Mouse (Mus musculus) kidney, embryonic 14.5 days (tissue): ENCODE measurements at regions not wholly inside any gene's neighbourhood (a gene's known extent, or its start where the extent isn't known, plus 50 kb on each side); places are given as distances from the start of the nearest gene placed in this dataset.

Experiments used
- ATAC-seq: fragments of 200-750 bp; cut with Nextera tagmentation; 2 replicates; pipeline ENCODE4 v1.8.0; 2017; ENCODE audit warnings: moderate number of reproducible peaks, mild to moderate bottlenecking, moderate TSS enrichment, moderate library complexity; ENCODE audit not compliant: low FRiP score, low TSS enrichment
- H3K27ac ChIP-seq: fragments of 300-500 bp; sonication (generic); 2 replicates; pipeline ENCODE4 v1.5.1; 2014; ENCODE audit warnings: low read depth, mild to moderate bottlenecking, low read length, moderate library complexity, mixed read lengths
- H3K27me3 ChIP-seq: fragments of 300-500 bp; sonication (generic); 2 replicates; pipeline ENCODE4 v1.6.1; 2014; ENCODE audit warnings: mild to moderate bottlenecking, low read length; ENCODE audit not compliant: control insufficient read depth, insufficient read depth
- H3K36me3 ChIP-seq: fragments of 300-500 bp; sonication (generic); 2 replicates; pipeline ENCODE4 v1.6.1; 2014; ENCODE audit warnings: low read length, mixed read lengths; ENCODE audit not compliant: control insufficient read depth, insufficient read depth
- H3K4me1 ChIP-seq: fragments of 300-500 bp; sonication (generic); 2 replicates; pipeline ENCODE4 v1.6.1; 2014; ENCODE audit warnings: low read length, mixed read lengths; ENCODE audit not compliant: control insufficient read depth, insufficient read depth
- H3K4me2 ChIP-seq: fragments of 300-500 bp; sonication (generic); replicated peaks from 2 replicates; pipeline ENCODE4 v1.6.1; 2014; ENCODE audit warnings: low read depth, mild to moderate bottlenecking, low read length
- H3K4me3 ChIP-seq: fragments of 300-500 bp; sonication (generic); 2 replicates; pipeline ENCODE4 v1.5.1; 2014; ENCODE audit warnings: mild to moderate bottlenecking, low read length
- H3K9ac ChIP-seq: fragments of 300-500 bp; sonication (generic); 2 replicates; pipeline ENCODE4 v1.6.1; 2014; ENCODE audit warnings: low read depth, mild to moderate bottlenecking, low read length, moderate library complexity
- H3K9me3 ChIP-seq: fragments of 300-500 bp; sonication (generic); 2 replicates; pipeline ENCODE4 v1.6.1; 2016; ENCODE audit warnings: low read length; ENCODE audit not compliant: control insufficient read depth
- WGBS: fragments of 180-500 bp; shearing (Covaris S2); extraction: QIAGEN DNeasy Blood & Tissue Kit; methylation state at CpG from one replicate; pipeline ENCODE4 v1.1.7; 2014; 5-methylcytosine and 5-hydroxymethylcytosine counted together

DNA sequence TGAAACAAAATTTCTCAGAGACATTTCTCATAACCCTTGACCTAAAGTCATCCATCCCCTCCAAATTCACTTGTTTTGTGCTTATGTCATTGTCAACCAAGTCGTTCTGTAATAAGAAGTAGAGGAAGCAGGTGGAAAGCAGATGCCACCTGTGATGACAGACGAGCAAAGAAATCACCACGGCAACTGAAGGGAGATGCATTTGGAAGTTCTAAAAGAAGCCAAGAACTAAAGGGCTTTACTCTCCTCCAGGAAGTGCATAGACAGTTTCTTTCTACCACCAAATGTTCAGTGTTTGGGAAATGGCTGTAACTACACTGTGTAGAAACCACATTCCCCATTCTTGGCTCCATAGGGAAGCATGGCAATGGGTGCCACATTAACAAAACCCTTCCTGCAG is 317.4 kb downstream of the Gm10184 start:
- no peak overlapping the region for H3K4me3 ChIP-seq
- no peak overlapping the region for H3K9ac ChIP-seq
- no peaks in the 10 kb centered on the region for H3K27me3 ChIP-seq
- 80% methylated on average over 3 of the region's 3 CpGs for WGBS
- H3K9me3 ChIP-seq: no peaks in the 10 kb centered on the region
- H3K4me2 ChIP-seq: no peak overlapping the region
- H3K27ac ChIP-seq: no peak overlapping the region
- H3K4me1 ChIP-seq: no peaks in the 10 kb centered on the region
- no peak for ATAC-seq
- no peaks in the 10 kb centered on the region for H3K36me3 ChIP-seq

DNA sequence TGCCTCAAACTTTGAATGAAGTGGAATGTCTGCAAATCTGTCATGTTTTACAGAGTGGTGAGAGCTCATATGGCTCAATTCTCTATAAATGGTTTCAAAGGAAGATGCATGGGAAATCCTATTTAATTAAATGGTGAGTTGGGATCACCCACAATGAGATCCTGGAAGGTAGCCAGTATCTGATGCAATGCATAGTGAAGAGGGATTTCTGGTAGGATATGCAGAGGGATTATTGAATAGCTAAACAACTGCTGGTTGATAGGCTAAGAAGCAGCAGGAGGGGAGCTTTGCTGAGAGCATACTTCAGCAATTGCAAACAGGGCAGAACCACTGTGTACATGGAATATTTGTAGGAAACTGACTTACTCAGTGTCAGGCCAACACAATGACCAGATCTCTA is 350.7 kb downstream of the Gm10184 start:
- ATAC-seq: no peak
- Histone ChIP-seq H3K9me3 (no peaks in the 10 kb centered on the region), H3K27ac (no peak overlapping the region), H3K27me3 (no peaks in the 10 kb centered on the region), H3K9ac (no peak overlapping the region), H3K4me2 (no peak overlapping the region), H3K36me3 (no peaks in the 10 kb centered on the region), H3K4me1 (no peaks in the 10 kb centered on the region), H3K4me3 (no peak overlapping the region)

DNA sequence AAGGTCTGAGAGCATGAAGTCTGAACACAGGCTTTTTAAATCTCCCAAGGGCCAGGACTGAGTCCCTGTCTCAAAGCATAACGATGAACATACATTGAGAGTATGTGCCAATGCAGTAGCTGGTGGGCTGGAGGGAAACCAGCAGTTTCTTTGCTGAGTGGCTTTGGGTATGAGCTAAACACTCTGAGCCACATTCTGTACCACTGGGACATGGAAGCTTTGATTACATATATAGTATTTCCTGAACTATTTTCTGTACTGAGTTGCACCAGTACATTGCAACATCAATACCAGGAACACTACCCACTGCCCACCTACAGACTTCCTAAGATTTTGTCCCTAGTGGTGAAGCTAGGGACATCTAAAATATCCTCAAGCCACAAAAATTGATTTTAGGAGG is 354.3 kb upstream of the Fshr start:
- no peak overlapping the region for H3K27ac ChIP-seq
- 79% methylated on average over 1 of the region's 1 CpGs for WGBS
- ATAC-seq: no peak

DNA sequence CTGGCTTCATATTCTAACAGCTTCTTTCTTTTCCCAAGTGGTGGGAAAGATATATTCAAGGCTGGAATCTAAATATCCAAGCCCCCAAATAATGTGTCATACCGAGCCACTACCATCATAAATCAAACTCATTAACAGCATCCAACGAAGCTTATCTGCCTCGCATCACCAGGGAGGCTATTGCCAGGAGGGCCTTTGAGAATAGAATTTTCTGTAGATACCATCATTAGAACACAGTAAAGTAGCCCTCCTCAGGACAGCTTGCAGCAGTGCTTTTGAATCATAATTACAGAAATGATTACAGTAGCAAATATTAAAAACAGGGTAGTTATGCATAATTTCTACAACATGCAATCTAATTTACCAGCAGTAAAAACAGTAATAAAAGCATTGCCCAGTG is 353.1 kb upstream of the Fshr start:
- H3K4me3 ChIP-seq: no peak overlapping the region
- no peaks in the 10 kb centered on the region for H3K9me3 ChIP-seq
- no peak for ATAC-seq
- H3K27me3 ChIP-seq: no peaks in the 10 kb centered on the region
- no peaks in the 10 kb centered on the region for H3K36me3 ChIP-seq
- no peak overlapping the region for H3K9ac ChIP-seq
- WGBS: 31% methylated on average over 3 of the region's 3 CpGs
- H3K4me2 ChIP-seq: no peak overlapping the region
- no peaks in the 10 kb centered on the region for H3K4me1 ChIP-seq
- H3K27ac ChIP-seq: no peak overlapping the region

More for the DNA sequence above, 354.3 kb upstream of the Fshr start:
- Histone ChIP-seq H3K27me3 (no peaks in the 10 kb centered on the region), H3K9me3 (no peaks in the 10 kb centered on the region), H3K36me3 (no peaks in the 10 kb centered on the region), H3K4me2 (no peak overlapping the region), H3K9ac (no peak overlapping the region), H3K4me3 (no peak overlapping the region), H3K4me1 (no peaks in the 10 kb centered on the region)

DNA sequence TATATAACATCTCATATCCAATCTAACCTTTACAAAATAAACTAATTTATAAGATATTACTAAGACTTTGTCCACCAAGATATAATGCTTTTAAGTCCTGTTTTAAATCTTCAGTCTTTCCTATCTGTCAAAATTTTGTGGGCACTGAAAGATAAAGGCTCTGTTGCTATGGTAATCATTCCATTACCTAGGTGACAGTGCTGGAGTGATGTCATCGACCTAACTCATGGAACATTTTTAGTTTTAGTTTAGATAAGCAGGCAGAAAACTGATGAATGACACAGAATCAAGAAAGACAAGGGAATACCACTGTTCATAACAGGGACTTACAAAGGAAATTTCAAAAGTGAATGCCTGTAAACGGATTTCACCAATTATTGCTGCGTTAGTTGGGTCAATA is 350.3 kb upstream of the Fshr start:
- Histone ChIP-seq H3K27me3 (no peaks in the 10 kb centered on the region), H3K9ac (no peak overlapping the region), H3K4me2 (no peak overlapping the region), H3K9me3 (no peaks in the 10 kb centered on the region), H3K4me1 (no peaks in the 10 kb centered on the region), H3K27ac (no peak overlapping the region), H3K4me3 (no peak overlapping the region), H3K36me3 (no peaks in the 10 kb centered on the region)
- no peak for ATAC-seq
- 82% methylated on average over 3 of the region's 3 CpGs for WGBS

DNA sequence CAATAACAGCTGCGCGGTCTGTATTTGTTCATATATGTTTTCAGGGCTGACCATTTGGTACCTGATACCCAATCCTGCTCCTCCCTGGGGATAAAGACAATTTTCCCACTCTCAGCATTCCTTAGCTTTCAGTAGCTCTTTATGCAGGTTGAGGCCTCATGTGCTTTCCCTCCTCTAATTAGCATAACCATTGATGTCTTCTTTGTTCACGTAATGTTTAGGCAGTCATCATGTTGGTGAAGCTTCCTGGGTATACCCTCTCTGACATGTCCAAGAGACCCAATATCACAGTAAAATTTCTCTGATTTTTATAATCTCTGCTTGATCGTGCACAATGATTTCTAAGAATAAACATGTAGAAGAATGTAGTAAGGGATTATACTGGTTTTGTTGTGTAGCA is 321.4 kb upstream of the Fshr start:
- H3K4me1 ChIP-seq: no peaks in the 10 kb centered on the region

DNA sequence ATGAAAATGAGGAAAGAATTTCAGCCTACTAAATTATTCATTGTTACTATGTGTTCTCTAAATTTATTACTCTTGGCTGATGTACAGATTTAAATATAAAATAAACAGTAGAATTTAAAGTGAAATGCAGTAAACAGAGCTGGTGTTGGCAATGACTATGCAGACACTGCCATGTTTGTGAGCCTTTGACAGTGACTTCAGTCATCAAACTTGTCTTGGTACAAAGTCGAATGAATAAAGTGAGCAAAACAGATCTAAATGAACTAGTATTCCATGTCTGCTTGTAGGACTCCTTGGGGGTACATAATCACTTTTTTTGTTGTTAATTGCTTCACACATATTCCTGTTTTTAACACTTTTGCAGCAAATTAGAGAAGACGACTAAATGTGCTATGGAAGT is 318.9 kb upstream of the Fshr start:
- no peak for ATAC-seq
- no peaks in the 10 kb centered on the region for H3K27me3 ChIP-seq
- no peak overlapping the region for H3K27ac ChIP-seq
- no peak overlapping the region for H3K4me3 ChIP-seq
- no peaks in the 10 kb centered on the region for H3K36me3 ChIP-seq
- no peaks in the 10 kb centered on the region for H3K4me1 ChIP-seq
- H3K4me2 ChIP-seq: no peak overlapping the region
- no peaks in the 10 kb centered on the region for H3K9me3 ChIP-seq
- H3K9ac ChIP-seq: no peak overlapping the region
- 70% methylated on average over 2 of the region's 2 CpGs for WGBS

More for the DNA sequence above, 321.4 kb upstream of the Fshr start:
- WGBS: 84% methylated on average over 4 of the region's 4 CpGs
- H3K27ac ChIP-seq: no peak overlapping the region
- H3K36me3 ChIP-seq: no peaks in the 10 kb centered on the region
- ATAC-seq: no peak
- H3K9me3 ChIP-seq: no peaks in the 10 kb centered on the region
- H3K4me2 ChIP-seq: no peak overlapping the region
- H3K4me3 ChIP-seq: no peak overlapping the region
- H3K27me3 ChIP-seq: no peaks in the 10 kb centered on the region
- no peak overlapping the region for H3K9ac ChIP-seq

DNA sequence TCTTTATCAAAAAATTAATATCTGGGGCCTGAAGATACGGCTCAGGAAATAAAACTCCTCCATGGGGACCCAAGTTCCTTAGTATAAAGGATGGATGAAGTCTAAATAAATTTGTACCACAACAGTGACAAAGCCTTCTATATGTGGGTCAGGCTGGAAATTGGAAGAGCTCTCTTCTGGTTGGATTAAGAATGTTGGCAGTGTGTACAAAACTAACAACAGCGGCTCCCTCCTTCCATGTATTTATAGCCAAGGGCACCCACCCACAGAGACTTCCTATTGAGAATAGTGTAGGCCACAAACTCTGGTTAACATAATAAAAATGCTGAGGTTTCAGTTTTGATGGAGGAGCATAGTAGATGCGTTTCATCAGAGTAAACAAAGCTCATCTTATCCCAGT is 304.8 kb upstream of the Fshr start:
- no peak overlapping the region for H3K9ac ChIP-seq
- H3K4me3 ChIP-seq: no peak overlapping the region
- no peaks in the 10 kb centered on the region for H3K36me3 ChIP-seq
- no peaks in the 10 kb centered on the region for H3K27me3 ChIP-seq
- H3K4me2 ChIP-seq: no peak overlapping the region
- H3K4me1 ChIP-seq: no peaks in the 10 kb centered on the region
- H3K27ac ChIP-seq: no peak overlapping the region
- 88% methylated on average over 3 of the region's 3 CpGs for WGBS
- ATAC-seq: no peak
- H3K9me3 ChIP-seq: no peaks in the 10 kb centered on the region

DNA sequence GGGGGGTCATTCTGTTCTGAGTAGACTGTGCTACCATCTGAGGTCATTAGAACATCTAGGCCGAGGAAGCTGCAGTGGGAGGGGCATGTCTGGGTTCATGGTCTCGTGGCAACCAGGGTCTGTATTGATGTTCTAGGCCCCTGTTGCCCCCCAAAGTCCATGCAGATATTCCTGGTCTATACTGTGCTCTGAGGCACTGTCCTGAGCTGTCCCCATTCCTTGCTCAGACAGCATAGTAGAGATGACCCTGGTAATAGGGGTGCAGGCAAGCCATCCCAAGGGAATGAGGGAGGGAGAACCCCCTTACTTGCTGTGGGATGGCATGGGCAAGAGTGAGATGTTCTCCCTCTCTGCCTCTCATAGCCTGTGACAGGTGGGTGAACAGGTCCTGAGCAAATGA is 293.1 kb upstream of the Fshr start:
- Histone ChIP-seq H3K4me2 (no peak overlapping the region), H3K4me1 (no peaks in the 10 kb centered on the region), H3K9me3 (no peaks in the 10 kb centered on the region), H3K27me3 (no peaks in the 10 kb centered on the region), H3K4me3 (no peak overlapping the region), H3K9ac (no peak overlapping the region), H3K27ac (no peak overlapping the region), H3K36me3 (no peaks in the 10 kb centered on the region)
- 68% methylated on average over 2 of the region's 2 CpGs for WGBS
- ATAC-seq: no peak

DNA sequence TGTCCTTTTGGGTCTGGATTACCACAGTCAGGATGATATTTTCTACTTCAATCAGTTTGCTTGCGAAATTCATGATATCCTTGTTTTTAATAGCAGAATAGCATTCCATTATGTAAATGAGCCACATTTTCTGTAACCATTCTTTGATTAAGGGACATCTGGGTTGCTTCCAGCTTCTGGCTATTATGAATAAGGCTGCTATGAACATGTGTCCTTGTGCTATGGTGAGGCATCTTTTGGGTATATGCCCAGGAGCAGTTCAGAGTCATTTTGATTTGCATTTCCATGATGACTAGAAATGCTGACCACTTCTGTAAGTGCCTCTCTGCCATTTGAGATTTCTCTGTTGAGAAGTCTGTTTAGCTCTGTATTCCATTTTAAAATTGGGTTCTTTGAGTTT is 266.0 kb upstream of the Fshr start:
- 93% methylated on average over 1 of the region's 1 CpGs for WGBS
- Histone ChIP-seq H3K9ac (no peak overlapping the region), H3K4me3 (no peak overlapping the region), H3K27ac (no peak overlapping the region), H3K36me3 (no peaks in the 10 kb centered on the region), H3K27me3 (no peaks in the 10 kb centered on the region), H3K4me2 (no peak overlapping the region), H3K9me3 (no peaks in the 10 kb centered on the region), H3K4me1 (no peaks in the 10 kb centered on the region)
- no peak for ATAC-seq
